Mouse (Mus musculus): ENCODE data around the gene Fndc3a. TPM values are rescaled to one million over a fixed set of nuclear protein-coding genes. Genes with fewer than 3 reads are reported as not detected.

The Fndc3a gene
- total and polyA plus RNA-seq, 2 experiments, result 27.9 to 36.9 TPM

DNA sequence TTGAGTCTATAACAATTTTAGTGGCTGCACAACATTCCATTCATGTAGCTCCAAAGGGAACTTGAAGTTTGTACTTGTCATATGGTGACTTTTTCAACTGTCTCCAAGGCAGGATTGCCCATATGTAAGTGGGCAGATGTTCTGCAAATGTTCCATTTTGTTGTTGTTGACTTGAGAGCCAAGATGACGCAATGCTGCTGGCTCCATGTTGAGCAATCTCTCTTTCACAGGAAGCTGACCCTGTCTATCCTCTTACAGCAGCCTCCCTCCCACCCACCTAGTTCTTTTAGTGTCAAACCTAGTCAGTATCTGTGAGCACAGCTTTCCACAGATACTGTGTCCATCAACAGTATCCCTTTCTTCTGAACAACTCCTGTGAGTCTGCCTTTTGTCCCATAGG, 145.9 kb downstream of the Fndc3a start:
- H3K36me3 ChIP-seq (ENCODE audit: control insufficient read depth, insufficient read depth, low read length), result peaks cover 56% of the 10 kb centered on the region
- WGBS, result 13% methylated on average over 1 of the region's 1 CpGs
- no peaks in the 10 kb centered on the region; the same call in 1 of the 2 replicates for H3K79me2 ChIP-seq (ENCODE audit: control insufficient read depth, insufficient read depth, low read length)
- TF ChIP-seq POLR2A (IDR thresholded peaks at IDR 0.05; ENCODE audit: extremely low read depth, insufficient read depth, low read length) (no peak), CTCF (IDR thresholded peaks at IDR 0.05; ENCODE audit: low read depth, low read length) (no peak)
- 0 out of 2 replicates have a peak overlapping the region, but pooled peaks have one; percentile 51 for H3K27ac ChIP-seq (replicated peaks; ENCODE audit: insufficient read depth, low read depth, low read length)
- peak; percentile 87 for DNase-seq (ENCODE audit: extremely low read depth, low read depth, low spot score)
- no peak overlapping the region for H3K9ac ChIP-seq (ENCODE audit: low read depth, low read length)
- peaks cover 3% of the 10 kb centered on the region; the same call in 1 of the 2 replicates for H3K4me1 ChIP-seq (ENCODE audit: control insufficient read depth, insufficient read depth, low read length)
- H3K27me3 ChIP-seq (ENCODE audit: control insufficient read depth, insufficient read depth, low read length), result no peaks in the 10 kb centered on the region
- no peak overlapping the region for H3K4me3 ChIP-seq (ENCODE audit: insufficient read depth, low read depth, low read length)

DNA sequence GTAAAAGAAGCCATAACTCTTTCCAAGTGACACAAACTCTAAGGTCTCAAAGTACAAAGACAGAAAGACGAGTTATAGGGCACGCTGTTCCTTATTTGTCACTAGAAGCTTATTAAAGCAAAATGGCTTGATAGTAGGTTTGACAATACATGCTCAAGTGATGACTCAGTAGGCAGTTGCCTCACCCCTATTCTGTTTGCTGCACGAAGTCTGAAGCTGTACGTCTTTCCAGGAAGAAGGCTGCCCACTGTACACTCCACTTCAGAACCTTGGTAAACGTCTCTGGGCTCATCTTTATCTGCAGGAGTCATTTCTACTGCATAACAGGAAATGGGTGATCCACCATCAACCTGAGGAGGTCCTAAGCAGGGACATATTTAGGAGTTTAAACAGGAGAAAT, 151.0 kb downstream of the Fndc3a start:
- H3K27ac ChIP-seq (replicated peaks; ENCODE audit: insufficient read depth, low read depth, low read length), result no peak overlapping the region
- peaks cover 62% of the 10 kb centered on the region for H3K36me3 ChIP-seq (ENCODE audit: control insufficient read depth, insufficient read depth, low read length)
- no peaks in the 10 kb centered on the region for H3K27me3 ChIP-seq (ENCODE audit: control insufficient read depth, insufficient read depth, low read length)
- TF ChIP-seq CTCF (IDR thresholded peaks at IDR 0.05; ENCODE audit: low read depth, low read length), result no peak
- TF ChIP-seq POLR2A (IDR thresholded peaks at IDR 0.05; ENCODE audit: extremely low read depth, insufficient read depth, low read length), result no peak
- no peaks in the 10 kb centered on the region for H3K79me2 ChIP-seq (ENCODE audit: control insufficient read depth, insufficient read depth, low read length)
- DNase-seq (ENCODE audit: extremely low read depth, low read depth, low spot score), result no peak
- 85% methylated on average over 5 of the region's 5 CpGs for WGBS
- peaks cover under 1% of the 10 kb centered on the region; the same call in 1 of the 2 replicates for H3K4me1 ChIP-seq (ENCODE audit: control insufficient read depth, insufficient read depth, low read length)
- H3K4me3 ChIP-seq (ENCODE audit: insufficient read depth, low read depth, low read length), result no peak overlapping the region
- no peak overlapping the region for H3K9ac ChIP-seq (ENCODE audit: low read depth, low read length)

DNA sequence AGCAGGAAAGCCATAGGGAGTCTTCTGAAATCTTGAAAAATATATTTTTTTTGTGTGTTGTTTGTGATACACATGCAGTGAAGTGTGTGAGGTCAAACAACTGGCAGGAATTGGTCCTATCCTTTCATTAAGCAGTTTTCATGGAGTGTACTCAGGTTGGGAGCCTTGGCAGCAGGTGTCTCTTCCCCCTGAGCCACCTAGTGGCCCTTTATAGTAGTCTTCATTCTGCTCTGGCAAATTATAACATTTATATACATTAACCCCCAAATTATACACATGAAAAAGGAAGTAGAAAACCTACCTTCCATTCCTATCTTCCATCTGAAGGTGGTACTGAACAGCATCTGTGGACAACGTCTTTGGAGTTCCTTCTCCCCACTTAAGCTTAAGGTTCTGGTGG, 154.0 kb downstream of the Fndc3a start:
- H3K79me2 ChIP-seq (ENCODE audit: control insufficient read depth, insufficient read depth, low read length), result peaks cover 4% of the 10 kb centered on the region; the same call in 1 of the 2 replicates
- no peak overlapping the region for H3K27ac ChIP-seq (replicated peaks; ENCODE audit: insufficient read depth, low read depth, low read length)
- H3K36me3 ChIP-seq (ENCODE audit: control insufficient read depth, insufficient read depth, low read length), result peaks cover 69% of the 10 kb centered on the region
- TF ChIP-seq CTCF (IDR thresholded peaks at IDR 0.05; ENCODE audit: low read depth, low read length), result peak; percentile 17; the same call in 1 of the 2 replicates
- TF ChIP-seq POLR2A (IDR thresholded peaks at IDR 0.05; ENCODE audit: extremely low read depth, insufficient read depth, low read length), result no peak
- H3K27me3 ChIP-seq (ENCODE audit: control insufficient read depth, insufficient read depth, low read length), result no peaks in the 10 kb centered on the region
- H3K4me3 ChIP-seq (ENCODE audit: insufficient read depth, low read depth, low read length), result no peak overlapping the region
- DNase-seq (ENCODE audit: extremely low read depth, low read depth, low spot score), result no peak
- no peak overlapping the region for H3K9ac ChIP-seq (ENCODE audit: low read depth, low read length)
- 80% methylated on average over 1 of the region's 1 CpGs for WGBS
- no peaks in the 10 kb centered on the region for H3K4me1 ChIP-seq (ENCODE audit: control insufficient read depth, insufficient read depth, low read length)

DNA sequence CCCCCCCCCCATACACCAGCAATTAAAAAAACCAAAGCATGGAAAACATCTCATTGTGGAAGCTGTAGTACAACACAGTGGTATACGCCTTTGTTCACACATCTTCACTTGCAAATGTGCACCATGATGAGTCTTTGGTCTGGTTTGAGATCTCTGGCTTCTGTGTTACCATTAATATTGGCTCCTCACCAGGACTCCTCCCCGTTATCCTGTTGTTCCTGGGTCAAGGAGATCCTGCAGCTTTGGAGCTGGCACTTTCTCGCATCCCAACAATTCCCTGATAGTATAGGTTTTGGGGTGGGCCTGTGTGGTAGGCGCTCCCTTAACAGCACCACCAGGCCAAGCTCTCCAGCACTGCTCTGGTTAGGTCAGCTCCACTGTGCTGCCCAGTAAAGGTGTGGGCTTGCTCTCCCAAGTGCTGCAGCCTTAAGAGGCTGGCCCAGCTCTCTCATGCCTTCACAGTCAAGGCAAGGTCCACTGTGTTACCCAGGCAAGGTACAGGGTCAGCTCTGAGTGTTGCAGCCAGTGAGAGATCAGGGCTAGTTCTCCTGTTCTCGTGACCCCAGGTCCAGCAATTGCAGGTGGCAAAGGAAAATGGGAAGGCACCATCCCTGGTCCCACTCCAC, 173.3 kb downstream of the Fndc3a start:
- Histone ChIP-seq H3K27me3 (ENCODE audit: control insufficient read depth, insufficient read depth, low read length) (peaks cover 9% of the 10 kb centered on the region), H3K79me2 (ENCODE audit: control insufficient read depth, insufficient read depth, low read length) (no peaks in the 10 kb centered on the region), H3K9ac (ENCODE audit: low read depth, low read length) (no peak overlapping the region), H3K27ac (replicated peaks; ENCODE audit: insufficient read depth, low read depth, low read length) (no peak overlapping the region), H3K4me3 (ENCODE audit: insufficient read depth, low read depth, low read length) (no peak overlapping the region), H3K4me1 (ENCODE audit: control insufficient read depth, insufficient read depth, low read length) (peaks cover 13% of the 10 kb centered on the region), H3K36me3 (ENCODE audit: control insufficient read depth, insufficient read depth, low read length) (peaks cover 24% of the 10 kb centered on the region; the same call in 1 of the 2 replicates)
- WGBS, result 81% methylated on average over 5 of the region's 5 CpGs
- peak; percentile 39 for DNase-seq (ENCODE audit: extremely low read depth, low read depth, low spot score)
- TF ChIP-seq POLR2A (IDR thresholded peaks at IDR 0.05; ENCODE audit: extremely low read depth, insufficient read depth, low read length) (no peak), CTCF (IDR thresholded peaks at IDR 0.05; ENCODE audit: low read depth, low read length) (no peak)

DNA sequence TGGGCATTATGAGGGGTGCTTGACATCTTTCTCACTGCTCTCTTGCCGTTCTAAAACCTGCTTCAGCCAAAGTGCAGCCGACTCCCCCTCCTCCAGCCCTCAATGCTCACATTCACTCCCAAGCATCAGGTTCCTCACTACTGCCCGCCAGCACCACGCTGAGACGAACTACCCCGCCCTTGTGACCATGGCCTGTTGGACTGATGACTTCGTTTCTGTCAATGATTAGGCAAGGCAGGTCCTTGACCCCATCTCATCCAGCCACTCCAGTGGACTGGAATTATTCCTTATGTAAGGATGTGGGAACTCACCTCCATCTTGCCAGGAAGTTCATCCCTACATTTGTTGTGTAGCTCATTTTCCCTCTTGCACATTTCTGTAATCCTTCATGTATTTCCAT, 175.9 kb downstream of the Fndc3a start:
- no peak overlapping the region for H3K27ac ChIP-seq (replicated peaks; ENCODE audit: insufficient read depth, low read depth, low read length)
- H3K79me2 ChIP-seq (ENCODE audit: control insufficient read depth, insufficient read depth, low read length), result no peaks in the 10 kb centered on the region

More for the DNA sequence above, 175.9 kb downstream of the Fndc3a start:
- 33% methylated on average over 7 of the region's 7 CpGs for WGBS
- TF ChIP-seq CTCF (IDR thresholded peaks at IDR 0.05; ENCODE audit: low read depth, low read length) (no peak), POLR2A (IDR thresholded peaks at IDR 0.05; ENCODE audit: extremely low read depth, insufficient read depth, low read length) (no peak)
- peaks cover 13% of the 10 kb centered on the region for H3K4me1 ChIP-seq (ENCODE audit: control insufficient read depth, insufficient read depth, low read length)
- H3K9ac ChIP-seq (ENCODE audit: low read depth, low read length), result no peak overlapping the region
- peaks cover 9% of the 10 kb centered on the region for H3K27me3 ChIP-seq (ENCODE audit: control insufficient read depth, insufficient read depth, low read length)
- peaks cover 6% of the 10 kb centered on the region; the same call in 1 of the 2 replicates for H3K36me3 ChIP-seq (ENCODE audit: control insufficient read depth, insufficient read depth, low read length)
- H3K4me3 ChIP-seq (ENCODE audit: insufficient read depth, low read depth, low read length), result no peak overlapping the region
- peak; percentile 76 for DNase-seq (ENCODE audit: extremely low read depth, low read depth, low spot score)
